In genomic region chr5:118483532-118483931, GRCm38 (mm10) we compare ENCODE assay signal across 9 mouse cellular contexts.
A peak's percentile ranks its signal among the peaks of the same experiment; 100 is the strongest.
DNase-seq lines count a peak whose midpoint lies in the region; ATAC-seq and TF ChIP-seq lines count a peak whose summit lies in the region.
"Had no signal": no experiment of that assay in that cellular context is flagged by ENCODE, and none has a peak within 500 bp of the region (broad histone marks: within the 10 kb centered on the region; RNA-seq: fewer than 3 reads in every experiment).

No protein-coding gene starts in this region.

- WGBS in lung, postnatal 0 days = 5% methylated on average over 8 of the region's 8 CpGs
- 9% methylated on average over 8 of the region's 8 CpGs for WGBS in limb, embryonic 10.5 days
- 22% methylated on average over 8 of the region's 8 CpGs for WGBS in stomach, embryonic 16.5 days

- no peaks in the 10 kb centered on the region for H3K9me3 ChIP-seq in lung, postnatal 0 days (ENCODE audit: low read length)
- H3K9me3 ChIP-seq in limb, embryonic 10.5 days (replicated peaks) = no peaks in the 10 kb centered on the region
- H3K9me3 ChIP-seq in stomach, embryonic 16.5 days (replicated peaks; ENCODE audit: control insufficient read depth, low read length) = no peaks in the 10 kb centered on the region

- H3K27ac ChIP-seq in lung, postnatal 0 days (ENCODE audit: low read length) = no peak overlapping the region
- H3K27ac ChIP-seq in limb, embryonic 10.5 days = peak overlapping the region; percentile 73
- H3K27ac ChIP-seq in stomach, embryonic 16.5 days (ENCODE audit: low read length) = peak overlapping the region; percentile 82

- no peak overlapping the region for H3K9ac ChIP-seq in lung, postnatal 0 days (replicated peaks; ENCODE audit: low read depth)
- no peak overlapping the region for H3K9ac ChIP-seq in stomach, embryonic 16.5 days (ENCODE audit: low read length)

- no peak overlapping the region; the same call in 1 of the 2 replicates for H3K4me2 ChIP-seq in lung, postnatal 0 days (replicated peaks; ENCODE audit: low read depth, low read length)
- peak overlapping the region; percentile 18; the same call in 1 of the 2 replicates for H3K4me2 ChIP-seq in stomach, embryonic 16.5 days (ENCODE audit: low read depth, low read length)

- H3K36me3 ChIP-seq in lung, postnatal 0 days (ENCODE audit: insufficient read depth, low read length) = no peaks in the 10 kb centered on the region
- no peaks in the 10 kb centered on the region for H3K36me3 ChIP-seq in limb, embryonic 10.5 days
- H3K36me3 ChIP-seq in stomach, embryonic 16.5 days (ENCODE audit: control insufficient read depth, insufficient read depth, low read length) = no peaks in the 10 kb centered on the region

- H3K4me3 ChIP-seq in lung, postnatal 0 days (ENCODE audit: low read depth, low read length) = no peak overlapping the region
- no peak overlapping the region for H3K4me3 ChIP-seq in limb, embryonic 10.5 days
- no peak overlapping the region for H3K4me3 ChIP-seq in stomach, embryonic 16.5 days (replicated peaks; ENCODE audit: low read length)

- peak; percentile 32; the same call in 1 of the 2 replicates for ATAC-seq in lung, postnatal 0 days
- ATAC-seq in stomach, embryonic 16.5 days (ENCODE audit: insufficient read depth, low FRiP score) = peak; percentile 86
- ATAC-seq: forebrain, embryonic 16.5 days had no signal

- peaks cover 4% of the 10 kb centered on the region; the same call in 1 of the 2 replicates for H3K4me1 ChIP-seq in lung, postnatal 0 days (ENCODE audit: insufficient read depth, low read depth, low read length)
- peaks cover 36% of the 10 kb centered on the region for H3K4me1 ChIP-seq in limb, embryonic 10.5 days
- peaks cover 10% of the 10 kb centered on the region for H3K4me1 ChIP-seq in stomach, embryonic 16.5 days (ENCODE audit: control insufficient read depth, insufficient read depth, low read length)

- DNase-seq in lung, postnatal 0 days (ENCODE audit: low spot score) = peak; percentile 38
- no peak for DNase-seq in lung, adult 18-20 months
- DNase-seq in embryo, embryonic 11 days = peak; percentile 57
- peak; percentile 39 for DNase-seq in limb, embryonic 10.5 days (ENCODE audit: low spot score)
- no peak for DNase-seq in left cerebral cortex, adult 18-20 months (ENCODE audit: low spot score in 2 of 2)
- DNase-seq in layer of hippocampus, adult 8-10 months (ENCODE audit: low spot score in 2 of 2) = no peak
- DNase-seq: thymus, adult 18-20 months had no signal

- TF ChIP-seq CTCF in lung, postnatal 0 days (IDR thresholded peaks at IDR 0.05) = no peak

- no peak for TF ChIP-seq EP300 in lung, postnatal 0 days (IDR thresholded peaks at IDR 0.05)

- no peaks in the 10 kb centered on the region for H3K27me3 ChIP-seq in lung, postnatal 0 days (replicated peaks; ENCODE audit: insufficient read depth, low read length)
- H3K27me3 ChIP-seq in limb, embryonic 10.5 days (ENCODE audit: low read depth, poor library complexity, severe bottlenecking) = no peaks in the 10 kb centered on the region
- H3K27me3 ChIP-seq in stomach, embryonic 16.5 days (ENCODE audit: control insufficient read depth, insufficient read depth, low read length) = no peaks in the 10 kb centered on the region

Comparison
In these comparisons a context has a peak if more than half of its experiments do, and no peak if none do; other contexts are left out.
1. DNase-seq: peak in lung, postnatal 0 days (single experiment), embryo, embryonic 11 days (single experiment) and limb, embryonic 10.5 days (single experiment); none in lung, adult 18-20 months (0 of 2), left cerebral cortex, adult 18-20 months (0 of 2) and layer of hippocampus, adult 8-10 months (0 of 2).